Mouse (Mus musculus) stomach, postnatal 0 days (tissue): ENCODE results near the gene Hist2h3c1.
"Not testable (repeated sequence)": the region's sequence is repeated elsewhere in the genome, so short reads cannot be mapped to it uniquely, and the experiment has no call there.

Source experiments
- CTCF ChIP-seq: IDR thresholded peaks from 2 replicates; pipeline ENCODE4 v1.5.1; 2016; ENCODE audit warnings: antibody characterized with exemption, low read depth, mild to moderate bottlenecking, moderate library complexity
- EP300 ChIP-seq: optimal IDR thresholded peaks from 2 replicates; pipeline ENCODE3; 2016; ENCODE audit warnings: antibody characterized with exemption

GRCm38 (mm10) chr3:96198601-96199251, 47.8 kb upstream of the Hist2h3c1 start:
- not testable (repeated sequence) for TF ChIP-seq EP300, CTCF
